Mouse (Mus musculus): ENCODE data around the gene Jrkl. TPM values are rescaled to one million over a fixed set of nuclear protein-coding genes. Genes with fewer than 3 reads are reported as not detected.

The Jrkl gene
- polyA plus RNA-seq, 1 experiment, result 0.97 TPM

- 91% methylated on average over 4 of the region's 4 CpGs for WGBS
- peaks cover 2% of the 10 kb centered on the region; the same call in 1 of the 2 replicates for H3K4me1 ChIP-seq (replicated peaks; ENCODE audit: control insufficient read depth, insufficient read depth, low read length)
- H3K27ac ChIP-seq (ENCODE audit: control insufficient read depth, insufficient read depth, low read length), result no peak overlapping the region
- no peak overlapping the region for H3K4me3 ChIP-seq (ENCODE audit: control insufficient read depth, insufficient read depth, low read length)
- no peak for DNase-seq
- H3K36me3 ChIP-seq (ENCODE audit: control insufficient read depth, insufficient read depth, low read length), result 0 out of 2 replicates have a peak, but pooled peaks cover 4% of the 10 kb centered on the region
- TF ChIP-seq POLR2A (IDR thresholded peaks at IDR 0.05; ENCODE audit: control insufficient read depth, extremely low read depth, insufficient read depth, low read length, poor library complexity) (no peak), CTCF (IDR thresholded peaks at IDR 0.05; ENCODE audit: borderline replicate concordance, control insufficient read depth, extremely low read depth, insufficient read depth, low read length, poor library complexity) (no peak)
- no peaks in the 10 kb centered on the region for H3K27me3 ChIP-seq (ENCODE audit: control insufficient read depth, insufficient read depth, low read length)
Measured at GRCm38 (mm10) chr9:13248104-13248503, 2.5 kb upstream of the Jrkl start.

- DNase-seq, result peak; percentile 93
- WGBS, result 2% methylated on average over 31 of the region's 39 CpGs
- TF ChIP-seq CTCF (IDR thresholded peaks at IDR 0.05; ENCODE audit: borderline replicate concordance, control insufficient read depth, extremely low read depth, insufficient read depth, low read length, poor library complexity), result no peak
- TF ChIP-seq POLR2A (IDR thresholded peaks at IDR 0.05; ENCODE audit: control insufficient read depth, extremely low read depth, insufficient read depth, low read length, poor library complexity), result 0 out of 2 replicates have a peak, but pooled peaks have one; percentile 31
Measured at GRCm38 (mm10) chr9:13246815-13247638, 1.4 kb upstream of the Jrkl start, which contains the start of gene Ccdc82. TSS of gene Ccdc82 (plus strand) at chr9:13246955.

GRCm38 (mm10) chr9:13242321-13242720 lies 3.3 kb downstream of the Jrkl start:
- no peak for DNase-seq

More at GRCm38 (mm10) chr9:13246815-13247638, 1.4 kb upstream of the Jrkl start, which contains the start of gene Ccdc82:
- H3K27me3 ChIP-seq (ENCODE audit: control insufficient read depth, insufficient read depth, low read length), result no peaks in the 10 kb centered on the region
- no peaks in the 10 kb centered on the region for H3K36me3 ChIP-seq (ENCODE audit: control insufficient read depth, insufficient read depth, low read length)
- H3K4me3 ChIP-seq (ENCODE audit: control insufficient read depth, insufficient read depth, low read length), result peak within 1 kb of the TSS; percentile 89
- H3K27ac ChIP-seq (ENCODE audit: control insufficient read depth, insufficient read depth, low read length), result peak within 1 kb of the TSS; percentile 64
- H3K4me1 ChIP-seq (replicated peaks; ENCODE audit: control insufficient read depth, insufficient read depth, low read length), result peaks cover 2% of the 10 kb centered on the region; the same call in 1 of the 2 replicates

DNA sequence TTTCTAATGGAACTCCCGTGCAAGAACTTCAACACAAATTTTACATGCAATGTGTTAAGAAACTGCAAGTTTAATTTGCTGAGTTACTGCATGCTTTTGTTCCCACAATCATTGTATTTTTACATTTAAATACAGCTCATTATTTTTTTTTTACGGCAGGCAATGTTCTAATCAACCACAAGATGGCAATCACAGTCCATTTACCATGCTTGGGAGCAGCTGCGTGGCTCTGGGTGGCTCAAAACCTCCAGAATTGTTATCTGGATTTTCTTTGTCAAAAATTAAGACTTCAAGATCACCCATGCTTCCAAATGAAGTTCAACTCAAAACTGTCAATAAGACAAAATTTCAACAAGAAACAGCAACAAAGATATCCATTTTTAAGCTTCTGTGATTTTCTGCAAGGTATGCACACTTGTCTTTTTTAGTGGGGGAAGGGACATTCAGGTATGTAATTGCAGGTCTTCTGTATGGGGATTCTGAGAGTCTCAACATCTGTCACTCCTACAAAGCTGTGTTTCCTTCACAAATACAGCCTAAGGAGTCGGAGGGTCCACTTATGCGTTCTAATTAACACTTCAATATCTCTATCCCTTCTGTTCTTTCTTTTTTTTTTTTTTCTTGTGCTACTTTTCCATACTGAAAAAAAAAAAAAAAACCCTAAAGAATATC lies 13.9 kb downstream of the Jrkl start:
- Histone ChIP-seq H3K4me3 (ENCODE audit: control insufficient read depth, insufficient read depth, low read length) (no peak overlapping the region), H3K36me3 (ENCODE audit: control insufficient read depth, insufficient read depth, low read length) (no peaks in the 10 kb centered on the region), H3K4me1 (replicated peaks; ENCODE audit: control insufficient read depth, insufficient read depth, low read length) (no peaks in the 10 kb centered on the region), H3K27ac (ENCODE audit: control insufficient read depth, insufficient read depth, low read length) (no peak overlapping the region), H3K27me3 (ENCODE audit: control insufficient read depth, insufficient read depth, low read length) (no peaks in the 10 kb centered on the region)
- peak; percentile 11 for DNase-seq
- 40% methylated on average over 5 of the region's 5 CpGs for WGBS
- TF ChIP-seq CTCF (IDR thresholded peaks at IDR 0.05; ENCODE audit: borderline replicate concordance, control insufficient read depth, extremely low read depth, insufficient read depth, low read length, poor library complexity) (no peak), POLR2A (IDR thresholded peaks at IDR 0.05; ENCODE audit: control insufficient read depth, extremely low read depth, insufficient read depth, low read length, poor library complexity) (no peak)

More at GRCm38 (mm10) chr9:13242321-13242720, 3.3 kb downstream of the Jrkl start:
- no peak overlapping the region for H3K4me3 ChIP-seq (ENCODE audit: control insufficient read depth, insufficient read depth, low read length)
- H3K36me3 ChIP-seq (ENCODE audit: control insufficient read depth, insufficient read depth, low read length), result no peaks in the 10 kb centered on the region
- H3K27ac ChIP-seq (ENCODE audit: control insufficient read depth, insufficient read depth, low read length), result no peak overlapping the region
- TF ChIP-seq CTCF (IDR thresholded peaks at IDR 0.05; ENCODE audit: borderline replicate concordance, control insufficient read depth, extremely low read depth, insufficient read depth, low read length, poor library complexity), result no peak
- TF ChIP-seq POLR2A (IDR thresholded peaks at IDR 0.05; ENCODE audit: control insufficient read depth, extremely low read depth, insufficient read depth, low read length, poor library complexity), result no peak
- no peaks in the 10 kb centered on the region for H3K27me3 ChIP-seq (ENCODE audit: control insufficient read depth, insufficient read depth, low read length)
- H3K4me1 ChIP-seq (replicated peaks; ENCODE audit: control insufficient read depth, insufficient read depth, low read length), result peaks cover 2% of the 10 kb centered on the region; the same call in 1 of the 2 replicates

DNA sequence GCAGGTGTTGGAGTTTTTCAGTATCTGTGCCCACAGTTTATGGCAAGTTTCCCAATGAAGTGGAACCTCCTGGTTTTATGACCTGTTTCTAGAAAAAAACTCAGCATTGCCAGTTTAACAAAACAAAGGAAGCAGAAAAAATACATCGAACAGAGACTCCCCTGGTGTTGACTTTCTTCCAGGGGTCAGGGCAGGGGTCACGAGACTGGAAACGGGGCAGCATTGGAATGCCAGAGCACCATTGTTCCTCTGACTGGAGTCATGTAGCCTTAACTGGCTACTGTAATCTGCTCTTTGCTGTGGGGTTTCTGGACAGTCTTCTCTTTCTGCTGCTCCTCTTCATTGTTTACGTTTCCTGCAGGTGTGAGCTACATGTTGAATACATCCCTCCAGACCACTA lies 15.1 kb downstream of the Jrkl start:
- Histone ChIP-seq H3K27ac (ENCODE audit: control insufficient read depth, insufficient read depth, low read length) (no peak overlapping the region), H3K4me1 (replicated peaks; ENCODE audit: control insufficient read depth, insufficient read depth, low read length) (no peaks in the 10 kb centered on the region), H3K4me3 (ENCODE audit: control insufficient read depth, insufficient read depth, low read length) (no peak overlapping the region), H3K36me3 (ENCODE audit: control insufficient read depth, insufficient read depth, low read length) (no peaks in the 10 kb centered on the region), H3K27me3 (ENCODE audit: control insufficient read depth, insufficient read depth, low read length) (no peaks in the 10 kb centered on the region)
- no peak for TF ChIP-seq POLR2A (IDR thresholded peaks at IDR 0.05; ENCODE audit: control insufficient read depth, extremely low read depth, insufficient read depth, low read length, poor library complexity)
- TF ChIP-seq CTCF (IDR thresholded peaks at IDR 0.05; ENCODE audit: borderline replicate concordance, control insufficient read depth, extremely low read depth, insufficient read depth, low read length, poor library complexity), result no peak
- DNase-seq, result no peak
- 59% methylated on average over 4 of the region's 4 CpGs for WGBS

DNA sequence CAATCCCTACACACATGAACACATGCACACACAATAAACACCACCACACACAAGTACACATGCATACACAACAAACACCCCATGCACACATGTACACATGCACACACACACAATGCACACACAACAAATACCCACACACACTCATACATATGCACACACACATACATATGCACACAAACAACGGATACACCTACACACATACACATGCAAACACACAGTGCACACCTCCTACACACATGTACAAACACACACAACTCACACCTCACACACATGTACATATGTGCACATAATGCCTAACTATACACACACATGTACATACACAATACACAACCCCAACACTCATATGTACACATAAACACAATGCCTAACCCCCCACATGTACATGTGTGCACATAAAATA lies 19.8 kb downstream of the Jrkl start:
- Histone ChIP-seq H3K4me3 (ENCODE audit: control insufficient read depth, insufficient read depth, low read length) (no peak overlapping the region), H3K4me1 (replicated peaks; ENCODE audit: control insufficient read depth, insufficient read depth, low read length) (no peaks in the 10 kb centered on the region), H3K27ac (ENCODE audit: control insufficient read depth, insufficient read depth, low read length) (no peak overlapping the region), H3K27me3 (ENCODE audit: control insufficient read depth, insufficient read depth, low read length) (no peaks in the 10 kb centered on the region), H3K36me3 (ENCODE audit: control insufficient read depth, insufficient read depth, low read length) (no peaks in the 10 kb centered on the region)
- 93% methylated on average over 1 of the region's 1 CpGs for WGBS
- no peak for DNase-seq
- no peak for TF ChIP-seq POLR2A (IDR thresholded peaks at IDR 0.05; ENCODE audit: control insufficient read depth, extremely low read depth, insufficient read depth, low read length, poor library complexity)
- TF ChIP-seq CTCF (IDR thresholded peaks at IDR 0.05; ENCODE audit: borderline replicate concordance, control insufficient read depth, extremely low read depth, insufficient read depth, low read length, poor library complexity), result no peak

Measured in thymus, adult 2 months (tissue).